Mouse (Mus musculus) macrophage (primary cell): Measurements from ENCODE around the gene Higd1c. TPM values are rescaled to one million over a fixed set of nuclear protein-coding genes. Genes with fewer than 3 reads are reported as not detected.
"Not testable (repeated sequence)": the region's sequence is repeated elsewhere in the genome, so short reads cannot be mapped to it uniquely, and the experiment has no call there.

Source experiments
- H3K27ac ChIP-seq: fragments of 350-480 bp; formaldehyde crosslinking; 2 replicates; pipeline ENCODE4 v1.9.0; 2021
- H3K36me3 ChIP-seq: fragments of 350-480 bp; formaldehyde crosslinking; 2 replicates; pipeline ENCODE4 v1.9.0; 2021; ENCODE audit errors: inconsistent target
- H3K4me3 ChIP-seq: fragments of 350-480 bp; formaldehyde crosslinking; 2 replicates; pipeline ENCODE4 v1.9.0; 2021; ENCODE audit errors: inconsistent target
- H3K79me2 ChIP-seq: fragments of 350-480 bp; formaldehyde crosslinking; 2 replicates; pipeline ENCODE4 v1.9.0; 2021; ENCODE audit errors: inconsistent target
- WGBS: methylation state at CpG from one replicate; pipeline ENCODE4 v1.1.7; 2026; ENCODE audit warnings: inconsistent platforms; ENCODE audit not compliant: missing documents; 5-methylcytosine and 5-hydroxymethylcytosine counted together
- polyA plus RNA-seq: library from polyadenylated mRNA; stranded (reverse); fragments of 250-400 nt; gene quantifications from 3 replicates; pipeline ENCODE4 v1.2.4, GENCODE M21; 2018; ENCODE audit warnings: inconsistent platforms

The Higd1c gene
- polyA plus RNA-seq, 1 experiment from 2014 or later, result not detected

GRCm38 (mm10) chr15:100341314-100341980, 22.9 kb upstream of the Higd1c start:
- not testable (repeated sequence) for H3K4me3 ChIP-seq, H3K79me2 ChIP-seq, H3K27ac ChIP-seq, H3K36me3 ChIP-seq
- 74% methylated on average over 3 of the region's 5 CpGs for WGBS

GRCm38 (mm10) chr15:100345484-100345883, 18.9 kb upstream of the Higd1c start:
- Histone ChIP-seq H3K27ac (no peak overlapping the region), H3K4me3 (no peak overlapping the region), H3K79me2 (no peaks in the 10 kb centered on the region), H3K36me3 (no peaks in the 10 kb centered on the region)

- Histone ChIP-seq H3K27ac (no peak overlapping the region), H3K79me2 (no peaks in the 10 kb centered on the region)
- 72% methylated on average over 7 of the region's 14 CpGs for WGBS
Measured at GRCm38 (mm10) chr15:100346761-100347160, 17.6 kb upstream of the Higd1c start.

DNA sequence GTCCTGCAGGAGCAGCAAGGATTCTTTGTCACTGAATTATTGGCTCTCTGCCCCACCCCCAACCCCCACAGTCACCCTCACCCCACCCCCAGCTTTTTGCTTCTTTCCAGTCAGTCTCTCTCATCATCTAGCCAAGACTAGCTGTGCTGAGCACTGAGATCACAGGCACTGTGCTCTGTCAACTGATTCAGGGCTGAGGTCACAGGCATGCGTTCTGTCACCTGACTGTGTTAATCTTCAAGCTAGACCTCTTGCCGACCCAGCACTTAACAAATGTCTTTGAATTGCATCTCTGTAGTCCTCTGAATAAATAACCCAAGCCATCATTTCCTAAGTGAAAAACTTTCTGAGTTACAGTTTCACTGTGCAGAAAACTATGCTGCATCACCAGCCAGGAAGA, 14.8 kb upstream of the Higd1c start:
- no peaks in the 10 kb centered on the region for H3K79me2 ChIP-seq
- peak overlapping the region; percentile 61 for H3K27ac ChIP-seq
- H3K4me3 ChIP-seq, result no peak overlapping the region
- H3K36me3 ChIP-seq, result no peaks in the 10 kb centered on the region
- WGBS, result 73% methylated on average over 2 of the region's 2 CpGs

More at GRCm38 (mm10) chr15:100346761-100347160, 17.6 kb upstream of the Higd1c start:
- Histone ChIP-seq H3K4me3 (no peak overlapping the region), H3K36me3 (no peaks in the 10 kb centered on the region)

DNA sequence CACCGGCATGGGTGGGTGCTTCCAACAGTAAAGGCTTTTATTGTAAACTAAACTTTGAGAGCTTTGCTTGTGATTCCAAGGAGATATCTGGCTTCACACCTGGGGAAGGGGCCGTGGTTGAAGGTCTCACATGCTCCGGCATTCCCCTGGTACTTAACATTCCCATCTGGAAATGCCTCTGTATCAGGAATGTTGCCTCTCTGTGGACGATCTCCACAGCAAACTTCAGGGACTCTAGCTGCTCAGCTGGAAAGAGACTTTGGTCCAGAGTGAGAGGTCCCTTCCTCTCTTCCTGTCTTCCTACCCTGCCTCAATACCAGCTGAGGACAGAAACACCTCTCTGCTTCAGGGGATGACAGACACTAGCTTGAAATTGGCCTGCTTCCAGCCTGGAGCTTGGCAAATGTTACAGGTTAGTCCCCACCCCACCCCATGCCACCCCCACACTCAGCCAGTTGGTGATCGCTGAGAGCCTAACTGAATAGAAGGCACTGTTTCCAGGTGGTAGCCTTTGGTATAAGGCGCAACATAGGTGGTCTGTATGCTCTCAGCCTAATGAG, 12.8 kb upstream of the Higd1c start:
- no peak overlapping the region for H3K4me3 ChIP-seq
- 93% methylated on average over 6 of the region's 6 CpGs for whole genome bisulfite sequencing

DNA sequence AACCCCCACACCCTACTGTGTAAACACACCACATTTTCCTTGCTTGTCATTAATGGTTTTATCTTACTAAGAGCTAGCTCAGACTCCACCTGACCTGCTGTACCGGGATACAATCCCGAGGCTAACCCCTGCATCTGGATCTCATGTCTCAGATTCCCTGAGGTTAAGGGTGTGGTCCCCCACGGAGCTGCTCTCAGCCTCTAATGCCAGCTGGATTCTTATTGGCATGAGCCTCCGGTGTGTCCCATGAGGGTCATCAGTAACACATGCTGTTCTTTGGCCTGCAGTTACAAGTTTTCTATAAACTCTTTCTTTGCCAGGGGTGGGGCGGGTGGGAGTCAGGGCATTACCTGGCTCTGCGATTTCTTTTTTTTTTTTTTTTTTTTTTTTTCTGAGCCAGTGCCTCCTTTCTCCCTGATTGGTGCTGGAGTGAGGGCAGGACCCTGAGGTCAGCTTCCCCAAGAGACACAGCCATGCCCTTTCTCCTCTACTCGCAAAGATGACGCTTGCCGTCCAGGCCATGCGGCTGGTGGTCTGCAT, 11.6 kb upstream of the Higd1c start, which contains the start of the genes Methig1 and Mettl7a2:
TSS of gene Methig1 (plus strand) at position 439 of the 540 bp plus-strand sequence.
TSS of gene Mettl7a2 (plus strand) at position 490 of the 540 bp plus-strand sequence.
- no peak within 1 kb of the TSS for H3K27ac ChIP-seq
- no peaks in the 10 kb centered on the region for H3K36me3 ChIP-seq
- H3K4me3 ChIP-seq, result no peak within 1 kb of the TSS
- WGBS, result 91% methylated on average over 9 of the region's 10 CpGs
- H3K79me2 ChIP-seq, result no peaks in the 10 kb centered on the region

More for the DNA sequence above, 12.8 kb upstream of the Higd1c start:
- no peak overlapping the region for H3K27ac ChIP-seq
- H3K36me3 ChIP-seq, result no peaks in the 10 kb centered on the region
- no peaks in the 10 kb centered on the region for H3K79me2 ChIP-seq

GRCm38 (mm10) chr15:100353399-100353798, 10.9 kb upstream of the Higd1c start:
- not testable (repeated sequence) for H3K36me3 ChIP-seq
- WGBS, result 92% methylated on average over 2 of the region's 22 CpGs

GRCm38 (mm10) chr15:100355876-100356275, 8.5 kb upstream of the Higd1c start:
- no peaks in the 10 kb centered on the region for H3K79me2 ChIP-seq
- no peaks in the 10 kb centered on the region for H3K36me3 ChIP-seq
- no peak overlapping the region for H3K27ac ChIP-seq
- H3K4me3 ChIP-seq, result no peak overlapping the region
- WGBS, result 84% methylated on average over 5 of the region's 5 CpGs

More at GRCm38 (mm10) chr15:100353399-100353798, 10.9 kb upstream of the Higd1c start:
- H3K4me3 ChIP-seq, H3K27ac ChIP-seq, H3K79me2 ChIP-seq: not testable (repeated sequence)

GRCm38 (mm10) chr15:100365967-100366366, 1.6 kb downstream of the Higd1c start:
- not testable (repeated sequence) for H3K4me3 ChIP-seq, H3K36me3 ChIP-seq, H3K79me2 ChIP-seq, H3K27ac ChIP-seq
- WGBS, result 100% methylated on average over 1 of the region's 9 CpGs

DNA sequence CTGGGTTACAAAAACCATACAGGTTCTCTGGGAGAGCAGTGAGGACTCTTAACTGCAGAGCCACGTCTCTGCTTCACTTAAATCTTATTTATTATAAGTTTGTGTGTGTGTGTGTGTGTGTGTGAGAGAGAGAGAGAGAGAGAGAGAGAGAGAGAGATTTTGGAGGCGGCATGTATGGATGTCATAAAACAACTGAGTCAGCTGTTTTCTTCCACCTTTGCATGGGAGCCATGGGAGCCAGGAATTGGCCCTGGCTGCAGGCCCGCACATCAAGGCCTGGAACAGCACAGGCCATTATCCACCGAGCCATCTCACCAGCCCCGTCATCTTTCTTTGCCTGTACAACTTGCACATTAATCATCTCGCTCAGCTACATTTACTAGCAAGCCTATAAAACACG, 2.8 kb downstream of the Higd1c start:
- WGBS, result 91% methylated on average over 7 of the region's 7 CpGs
- H3K4me3 ChIP-seq, result no peak overlapping the region
- H3K79me2 ChIP-seq, result no peaks in the 10 kb centered on the region
- no peaks in the 10 kb centered on the region for H3K36me3 ChIP-seq
- H3K27ac ChIP-seq, result no peak overlapping the region

GRCm38 (mm10) chr15:100375066-100375465, 10.7 kb downstream of the Higd1c start:
- Histone ChIP-seq H3K27ac (no peak overlapping the region), H3K79me2 (no peaks in the 10 kb centered on the region), H3K36me3 (no peaks in the 10 kb centered on the region), H3K4me3 (no peak overlapping the region)
- 56% methylated on average over 5 of the region's 5 CpGs for WGBS

GRCm38 (mm10) chr15:100377847-100378505, 13.6 kb downstream of the Higd1c start:
- not testable (repeated sequence) for H3K79me2 ChIP-seq, H3K27ac ChIP-seq, H3K36me3 ChIP-seq, H3K4me3 ChIP-seq
- no CpG with 5 or more reads among the region's 9 CpGs for WGBS

- Histone ChIP-seq H3K79me2 (no peaks in the 10 kb centered on the region), H3K4me3 (no peak overlapping the region), H3K36me3 (no peaks in the 10 kb centered on the region), H3K27ac (no peak overlapping the region)
- WGBS, result 75% methylated on average over 2 of the region's 8 CpGs
Measured at GRCm38 (mm10) chr15:100379658-100380057, 15.3 kb downstream of the Higd1c start.

- Histone ChIP-seq H3K79me2 (no peaks in the 10 kb centered on the region), H3K36me3 (no peaks in the 10 kb centered on the region), H3K4me3 (no peak overlapping the region), H3K27ac (no peak overlapping the region)
- WGBS, result 81% methylated on average over 1 of the region's 2 CpGs
Measured at GRCm38 (mm10) chr15:100380104-100380503, 15.8 kb downstream of the Higd1c start.

DNA sequence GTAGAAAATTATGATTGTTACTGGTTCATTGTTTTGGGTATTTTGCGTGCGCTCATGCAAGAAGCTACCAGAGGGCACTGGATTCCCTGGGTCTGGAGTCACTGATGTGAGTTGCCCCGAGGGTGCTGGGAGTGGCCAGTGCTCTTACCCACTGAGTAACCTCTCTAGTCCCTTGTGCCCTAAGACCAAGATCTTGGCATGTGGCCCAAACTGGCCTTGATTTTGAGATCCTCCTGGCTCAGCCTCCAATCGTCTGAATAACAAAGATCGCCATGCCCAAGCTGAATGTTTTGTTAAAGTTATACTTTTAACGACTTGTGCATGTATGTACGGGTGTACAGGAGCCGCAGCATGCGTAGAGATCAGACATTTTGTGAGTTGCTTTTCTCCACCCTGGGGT, 21.4 kb downstream of the Higd1c start:
- Histone ChIP-seq H3K4me3 (no peak overlapping the region), H3K36me3 (no peaks in the 10 kb centered on the region; the same call in 1 of the 2 replicates), H3K27ac (no peak overlapping the region), H3K79me2 (no peaks in the 10 kb centered on the region)
- WGBS, result 88% methylated on average over 9 of the region's 9 CpGs
